Mouse (Mus musculus) limb, embryonic 11.5 days (tissue): Measurements from ENCODE around the gene Gm4881. TPM values are rescaled to one million over a fixed set of nuclear protein-coding genes. Genes with fewer than 3 reads are reported as not detected.

ENCODE experiments used
- ATAC-seq: fragments of 200-750 bp; cut with Nextera tagmentation; 2 replicates; pipeline ENCODE4 v1.8.0; 2017; ENCODE audit warnings: low read depth; ENCODE audit not compliant: insufficient number of reproducible peaks, low FRiP score, low TSS enrichment
- DNase-seq: peaks from one replicate; pipeline ENCODE4 v3.0.0-alpha.2; 2015; ENCODE audit warnings: low spot score
- H3K27ac ChIP-seq: fragments of 300-500 bp; sonication (generic); replicated peaks from 2 replicates; pipeline ENCODE4 v1.5.1; 2014; ENCODE audit warnings: low read depth, mild to moderate bottlenecking, low read length
- H3K27me3 ChIP-seq: fragments of 300-500 bp; sonication (generic); 2 replicates; pipeline ENCODE4 v1.6.1; 2014; ENCODE audit warnings: mild to moderate bottlenecking, low read length, mixed read lengths; ENCODE audit not compliant: control insufficient read depth, insufficient read depth
- H3K36me3 ChIP-seq: fragments of 300-500 bp; sonication (generic); 2 replicates; pipeline ENCODE4 v1.6.1; 2014; ENCODE audit warnings: mild to moderate bottlenecking, low read length, moderate library complexity, mixed read lengths; ENCODE audit not compliant: control insufficient read depth, insufficient read depth
- H3K4me1 ChIP-seq: fragments of 300-500 bp; sonication (generic); 2 replicates; pipeline ENCODE4 v1.6.1; 2014; ENCODE audit warnings: low read length, mixed read lengths; ENCODE audit not compliant: control insufficient read depth, insufficient read depth
- H3K4me2 ChIP-seq: fragments of 300-500 bp; sonication (generic); 2 replicates; pipeline ENCODE4 v1.6.1; 2014; ENCODE audit warnings: low read depth, mild to moderate bottlenecking, moderate library complexity; ENCODE audit not compliant: severe bottlenecking
- H3K4me3 ChIP-seq: fragments of 300-500 bp; sonication (generic); 2 replicates; pipeline ENCODE4 v1.5.1; 2014; ENCODE audit warnings: low read depth, low read length
- H3K9ac ChIP-seq: fragments of 300-500 bp; sonication (generic); 2 replicates; pipeline ENCODE4 v1.6.1; 2014; ENCODE audit warnings: mild to moderate bottlenecking, low read length
- H3K9me3 ChIP-seq: fragments of 300-500 bp; sonication (generic); 2 replicates; pipeline ENCODE4 v1.6.1; 2016; ENCODE audit warnings: low read length; ENCODE audit not compliant: control insufficient read depth
- WGBS: fragments of 180-500 bp; shearing (Covaris S2); extraction: QIAGEN DNeasy Blood & Tissue Kit; methylation state at CpG from one replicate; pipeline ENCODE4 v1.1.7; 2014; 5-methylcytosine and 5-hydroxymethylcytosine counted together
- polyA plus RNA-seq: library from polyadenylated mRNA; unstranded; fragments of >200 nt; fragmentation: Nextera tagmentation; extraction: Ambion mirVana; gene quantifications from 2 replicates; pipeline ENCODE4 v1.2.1, GENCODE M21; 2014

The Gm4881 gene
- not detected in 2 replicates for polyA plus RNA-seq

DNA sequence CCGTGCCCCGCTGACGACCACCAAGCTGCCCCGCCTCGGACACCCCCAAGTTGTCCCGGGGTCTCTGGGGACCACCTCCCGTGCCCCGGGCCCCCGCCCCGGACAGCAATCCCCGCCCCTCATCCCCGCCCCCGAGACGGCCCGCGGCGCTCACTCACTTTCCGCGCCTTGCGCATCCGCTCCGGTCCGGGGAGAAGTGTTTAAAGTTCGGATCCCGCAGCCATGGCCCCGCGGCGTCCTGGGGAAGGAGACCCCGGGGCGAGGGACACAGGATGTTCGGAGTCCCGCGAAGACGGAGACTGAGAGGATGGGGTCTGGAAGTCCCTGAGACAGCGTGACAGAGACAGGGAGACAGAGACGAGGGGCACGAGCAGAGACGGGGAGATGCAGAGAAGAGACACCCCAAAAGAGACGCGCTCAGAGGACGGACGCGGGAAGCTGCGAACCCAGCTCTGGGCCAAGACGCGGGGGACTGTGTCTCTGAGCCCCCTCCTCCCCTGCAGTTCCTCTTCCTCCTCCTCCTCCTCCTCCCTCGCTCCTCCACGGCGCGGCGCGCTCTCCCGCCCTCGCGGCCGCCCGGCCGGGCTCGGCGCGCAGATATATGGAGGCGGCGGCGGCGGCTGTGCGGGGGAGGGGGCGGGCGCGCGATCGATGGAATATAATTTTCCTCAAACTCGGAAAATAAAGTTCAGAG, at the start of gene Gm4881:
TSS of gene Gm4881 (minus strand) at position 238 of the 694 bp plus-strand sequence.
- DNase-seq = no peak
- H3K27me3 ChIP-seq = peaks cover 91% of the 10 kb centered on the region

DNA sequence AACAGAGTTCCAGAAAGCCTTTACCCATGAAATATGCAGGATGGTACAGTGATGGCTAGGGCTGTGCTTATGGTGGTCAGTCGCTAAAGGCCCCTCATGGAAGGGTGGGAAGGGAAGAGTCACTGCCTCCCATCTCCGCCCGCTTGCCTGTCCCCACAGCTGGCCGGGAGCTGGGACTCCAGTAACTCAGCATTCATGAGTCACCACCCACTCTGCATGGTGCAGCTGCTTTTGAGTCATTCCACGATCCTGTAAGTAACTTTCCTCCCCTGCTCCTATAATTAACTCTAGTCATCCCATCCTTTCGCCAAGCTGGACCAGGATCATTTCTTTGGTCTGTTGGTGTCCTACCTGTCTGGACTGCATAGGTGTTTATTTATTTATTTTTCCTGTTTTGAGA, 48.8 kb upstream of the Gm4881 start:
- Histone ChIP-seq H3K4me1 (no peaks in the 10 kb centered on the region), H3K4me3 (no peak overlapping the region), H3K4me2 (no peak overlapping the region), H3K9ac (no peak overlapping the region), H3K36me3 (no peaks in the 10 kb centered on the region), H3K27me3 (no peaks in the 10 kb centered on the region), H3K9me3 (no peaks in the 10 kb centered on the region), H3K27ac (no peak overlapping the region)
- ATAC-seq = no peak
- no peak for DNase-seq
- 76% methylated on average over 6 of the region's 6 CpGs for WGBS

More for the DNA sequence above, at the start of gene Gm4881:
- Histone ChIP-seq H3K4me3 (peak within 1 kb of the TSS; percentile 26), H3K27ac (no peak within 1 kb of the TSS), H3K4me1 (peaks cover 4% of the 10 kb centered on the region; the same call in 1 of the 2 replicates), H3K9me3 (no peaks in the 10 kb centered on the region), H3K4me2 (peak within 1 kb of the TSS; percentile 48), H3K36me3 (no peaks in the 10 kb centered on the region), H3K9ac (no peak within 1 kb of the TSS)
- ATAC-seq = no peak
- under 1% methylated on average over 64 of the region's 72 CpGs for WGBS

DNA sequence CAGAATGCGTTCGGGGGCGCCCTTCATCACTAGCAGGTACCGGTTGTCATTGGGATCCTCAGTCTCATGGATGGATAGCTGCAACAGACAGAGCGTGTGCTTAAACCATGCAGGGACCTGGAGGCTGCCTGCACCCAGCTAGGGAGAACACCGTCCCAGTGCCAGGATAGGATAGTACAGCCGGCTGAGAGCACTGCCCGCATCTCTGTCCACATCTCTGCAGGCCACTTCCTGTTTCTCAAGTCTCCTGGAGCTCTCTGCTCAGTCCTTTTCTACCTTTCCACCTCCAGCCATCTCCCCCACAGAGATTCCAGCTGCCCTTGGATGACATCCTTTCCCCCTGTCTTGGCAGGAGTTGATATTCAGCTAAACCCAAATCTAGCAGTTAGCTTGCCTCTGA, 46.2 kb upstream of the Gm4881 start:
- WGBS = 87% methylated on average over 8 of the region's 8 CpGs
- no peak overlapping the region for H3K27ac ChIP-seq
- no peaks in the 10 kb centered on the region for H3K4me1 ChIP-seq
- ATAC-seq = no peak
- H3K4me2 ChIP-seq = no peak overlapping the region
- no peak for DNase-seq
- H3K27me3 ChIP-seq = no peaks in the 10 kb centered on the region
- H3K9me3 ChIP-seq = no peaks in the 10 kb centered on the region
- H3K4me3 ChIP-seq = no peak overlapping the region
- H3K36me3 ChIP-seq = no peaks in the 10 kb centered on the region
- no peak overlapping the region for H3K9ac ChIP-seq

DNA sequence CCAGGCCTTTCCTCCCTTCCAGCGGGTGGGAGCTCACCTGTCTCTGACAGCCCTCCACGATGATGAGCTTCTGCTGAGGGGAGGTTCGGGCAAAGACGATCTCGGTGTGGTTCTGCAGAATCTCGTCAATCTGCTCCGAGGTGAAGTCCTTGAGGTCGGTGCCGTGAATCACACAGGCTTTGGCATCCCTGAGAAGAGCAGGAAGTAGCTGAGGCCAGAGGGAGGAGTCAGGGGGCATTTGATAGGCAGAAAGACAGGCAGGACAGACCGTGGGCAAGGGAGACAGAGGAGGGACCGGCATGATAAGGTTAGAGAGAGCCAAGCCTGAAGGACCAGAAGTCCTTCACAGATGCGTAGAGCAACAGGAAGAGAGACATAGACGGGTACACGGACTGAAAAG, 43.6 kb upstream of the Gm4881 start:
- ATAC-seq (no peak), DNase-seq (no peak)
- H3K9ac ChIP-seq = no peak overlapping the region
- H3K9me3 ChIP-seq = peaks cover 3% of the 10 kb centered on the region; the same call in 1 of the 2 replicates
- no peaks in the 10 kb centered on the region for H3K4me1 ChIP-seq
- no peaks in the 10 kb centered on the region for H3K27me3 ChIP-seq
- no peak overlapping the region for H3K27ac ChIP-seq
- no peak overlapping the region for H3K4me3 ChIP-seq
- WGBS = 82% methylated on average over 14 of the region's 14 CpGs
- no peaks in the 10 kb centered on the region for H3K36me3 ChIP-seq
- no peak overlapping the region for H3K4me2 ChIP-seq

DNA sequence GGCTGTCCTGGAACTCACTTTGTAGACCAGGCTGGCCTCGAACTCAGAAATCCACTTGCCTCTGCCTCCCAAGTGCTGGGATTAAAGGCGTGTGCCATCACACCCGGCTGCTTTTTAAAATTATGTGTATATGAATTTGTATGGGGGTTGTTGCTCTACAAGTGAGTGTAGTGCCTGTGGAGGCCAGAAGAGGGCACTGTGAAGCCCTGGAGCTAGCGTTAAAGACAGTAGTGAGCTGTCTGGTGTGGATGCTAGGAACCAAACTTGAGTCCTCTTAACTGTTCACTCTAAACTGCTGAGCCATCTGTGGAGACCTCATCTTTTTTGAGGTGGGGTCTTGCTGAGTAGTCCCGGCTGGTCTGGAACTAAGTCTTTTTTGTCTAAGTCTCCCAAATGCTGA, 41.5 kb upstream of the Gm4881 start:
- H3K27me3 ChIP-seq = no peaks in the 10 kb centered on the region
- H3K36me3 ChIP-seq = no peaks in the 10 kb centered on the region
- no peak for DNase-seq
- no peak overlapping the region for H3K27ac ChIP-seq
- H3K9ac ChIP-seq = no peak overlapping the region
- H3K4me3 ChIP-seq = no peak overlapping the region
- peaks cover 3% of the 10 kb centered on the region; the same call in 1 of the 2 replicates for H3K9me3 ChIP-seq
- H3K4me2 ChIP-seq = no peak overlapping the region
- 68% methylated on average over 5 of the region's 5 CpGs for WGBS
- no peaks in the 10 kb centered on the region for H3K4me1 ChIP-seq
- no peak for ATAC-seq

DNA sequence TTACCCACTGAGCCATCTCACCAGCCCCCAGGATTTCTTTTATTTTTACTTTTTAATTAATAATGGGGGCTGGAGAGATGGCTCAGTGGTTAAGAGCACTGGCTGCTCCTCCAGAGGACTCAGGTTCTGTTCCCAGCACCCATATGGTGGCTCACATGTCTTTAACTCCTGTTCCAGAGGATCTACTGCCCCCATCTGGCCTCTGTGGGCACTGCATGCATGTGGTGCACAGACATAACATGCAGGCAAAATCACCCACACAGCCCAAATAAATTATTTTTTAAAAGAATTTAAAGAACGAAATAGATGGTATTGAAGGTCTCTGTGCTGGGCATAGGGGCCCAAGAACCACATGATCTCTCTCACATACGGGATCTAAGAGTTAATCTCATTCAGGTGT, 40.0 kb upstream of the Gm4881 start:
- Histone ChIP-seq H3K27ac (no peak overlapping the region), H3K4me2 (no peak overlapping the region), H3K9ac (no peak overlapping the region), H3K9me3 (peaks cover 3% of the 10 kb centered on the region; the same call in 1 of the 2 replicates), H3K4me3 (no peak overlapping the region), H3K36me3 (no peaks in the 10 kb centered on the region), H3K27me3 (no peaks in the 10 kb centered on the region), H3K4me1 (no peaks in the 10 kb centered on the region)
- no peak for DNase-seq
- WGBS = 88% methylated on average over 2 of the region's 2 CpGs
- no peak for ATAC-seq

DNA sequence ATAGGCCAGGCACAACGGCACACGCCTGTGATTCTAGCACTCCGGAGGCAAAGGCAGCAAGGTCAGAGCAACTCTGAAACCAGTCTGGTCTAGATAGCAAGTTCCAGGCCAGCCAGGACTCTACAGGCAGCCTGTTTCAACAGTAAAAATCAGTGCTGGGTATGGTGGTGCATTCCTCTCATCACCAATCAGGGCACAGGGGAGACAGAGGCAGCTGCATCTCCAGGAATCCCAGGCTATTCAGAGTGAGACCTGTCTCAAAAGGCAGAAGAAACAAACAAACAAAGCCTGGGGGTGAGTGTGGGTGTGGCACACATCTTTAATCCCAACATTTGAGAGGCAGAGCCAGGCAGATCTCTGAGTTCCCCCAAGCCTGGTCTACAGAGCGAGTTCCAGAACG, 39.1 kb upstream of the Gm4881 start:
- H3K36me3 ChIP-seq = no peaks in the 10 kb centered on the region
- H3K4me3 ChIP-seq = no peak overlapping the region
- DNase-seq (no peak), ATAC-seq (no peak)
- H3K9ac ChIP-seq = no peak overlapping the region
- no peak overlapping the region for H3K27ac ChIP-seq
- WGBS = 89% methylated on average over 5 of the region's 5 CpGs
- no peak overlapping the region for H3K4me2 ChIP-seq
- peaks cover 3% of the 10 kb centered on the region; the same call in 1 of the 2 replicates for H3K9me3 ChIP-seq
- no peaks in the 10 kb centered on the region for H3K27me3 ChIP-seq
- no peaks in the 10 kb centered on the region for H3K4me1 ChIP-seq

DNA sequence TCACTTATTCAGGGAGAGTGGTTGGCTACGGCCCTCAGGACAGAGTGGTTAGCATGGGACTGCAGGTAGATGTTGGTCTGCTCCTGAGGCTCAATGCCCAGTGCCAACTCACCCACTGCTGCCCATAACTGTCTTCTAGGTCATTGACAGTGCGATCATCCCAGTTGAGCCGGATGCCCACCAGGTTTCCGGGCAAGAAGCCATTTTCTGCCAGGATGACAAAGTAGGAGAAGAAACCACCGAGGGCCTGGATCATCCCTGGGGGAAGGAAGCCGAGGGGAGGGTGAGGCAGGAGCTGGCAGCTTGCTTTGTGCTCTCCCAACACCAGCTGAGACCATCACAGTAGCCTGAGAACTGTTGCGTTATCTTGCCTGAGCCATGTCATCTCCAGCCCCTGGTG, 36.1 kb upstream of the Gm4881 start:
- WGBS = 88% methylated on average over 7 of the region's 7 CpGs
- Histone ChIP-seq H3K27me3 (no peaks in the 10 kb centered on the region), H3K36me3 (no peaks in the 10 kb centered on the region), H3K9ac (no peak overlapping the region), H3K27ac (no peak overlapping the region), H3K9me3 (peaks cover 3% of the 10 kb centered on the region; the same call in 1 of the 2 replicates), H3K4me2 (no peak overlapping the region), H3K4me3 (no peak overlapping the region), H3K4me1 (no peaks in the 10 kb centered on the region)
- ATAC-seq (no peak), DNase-seq (no peak)

DNA sequence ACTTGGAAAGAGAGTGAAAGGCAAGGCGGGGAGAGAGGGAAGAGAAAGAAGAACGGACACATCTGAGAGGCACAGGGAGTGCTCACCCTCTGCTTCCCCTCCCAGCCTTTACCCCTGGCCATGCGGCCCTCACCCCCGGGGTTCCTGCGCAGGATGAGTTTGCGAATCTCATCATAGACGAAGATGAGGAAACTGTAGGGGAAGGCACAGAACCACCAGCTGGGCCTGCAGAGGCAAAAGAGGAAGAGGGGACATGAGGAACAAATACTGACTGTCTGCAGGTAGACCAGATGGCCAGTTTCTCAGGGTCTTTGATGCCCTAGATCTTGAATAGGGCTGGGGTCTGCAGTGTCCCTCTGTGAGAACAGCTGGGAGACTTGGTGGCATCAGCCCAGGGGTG, 34.5 kb upstream of the Gm4881 start:
- H3K4me2 ChIP-seq = no peak overlapping the region
- no peaks in the 10 kb centered on the region for H3K4me1 ChIP-seq
- DNase-seq (no peak), ATAC-seq (no peak)
- H3K9ac ChIP-seq = no peak overlapping the region
- no peaks in the 10 kb centered on the region for H3K27me3 ChIP-seq
- no peaks in the 10 kb centered on the region for H3K36me3 ChIP-seq
- 87% methylated on average over 7 of the region's 7 CpGs for WGBS
- H3K27ac ChIP-seq = no peak overlapping the region
- H3K9me3 ChIP-seq = no peaks in the 10 kb centered on the region
- H3K4me3 ChIP-seq = no peak overlapping the region
